Mouse (Mus musculus) layer of hippocampus, postnatal 10 days (tissue): ENCODE measurements around the gene Bank1. TPM values are rescaled to one million over a fixed set of nuclear protein-coding genes. Genes with fewer than 3 reads are reported as not detected.

Source experiments
- DNase-seq, 2 experiments: peaks; one replicate each; pipeline ENCODE4 v3.0.0; 2021; ENCODE audit warnings: low spot score in 2 of 2
- total RNA-seq, 2 experiments: library from RNA; stranded (reverse); gene quantifications; 2 replicates each; pipeline ENCODE4 v1.2.3; 2021

The Bank1 gene
- total RNA-seq, 2 experiments from 2014 or later = 1.0 to 1.3 TPM

DNA sequence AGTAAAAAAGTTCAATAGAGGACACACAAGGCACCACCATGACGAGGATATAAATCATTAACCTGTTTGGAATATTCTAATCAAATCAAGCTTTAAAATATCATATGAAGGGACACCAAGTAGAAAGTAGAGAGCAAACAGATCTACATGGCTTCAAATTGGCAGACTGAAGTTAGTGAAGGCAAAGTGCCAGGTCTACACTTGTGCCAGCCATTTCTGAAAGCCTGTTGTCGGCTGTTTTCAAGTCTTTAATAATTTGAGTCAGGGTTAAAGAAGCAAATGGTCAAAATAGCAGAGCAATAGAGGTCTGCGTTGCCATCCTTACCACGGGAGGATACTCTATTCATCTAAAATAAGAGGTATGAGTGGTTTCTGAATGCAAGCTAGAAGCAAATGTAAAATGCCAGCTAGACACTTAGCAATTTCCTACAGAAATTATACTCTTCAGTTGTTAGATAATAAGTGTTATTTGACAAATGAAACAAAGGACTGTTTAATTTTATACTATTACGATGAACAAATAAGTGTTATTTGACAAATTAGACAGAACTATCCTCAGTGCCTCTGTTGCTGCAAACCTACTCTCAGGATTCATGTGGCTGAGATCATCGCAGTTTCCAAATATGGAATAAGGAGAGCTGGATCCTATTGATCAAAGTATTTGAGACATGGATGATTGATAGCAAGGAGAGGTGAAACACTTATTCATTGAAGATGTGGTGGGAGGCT lies 216.3 kb downstream of the Bank1 start:
- DNase-seq = no peak

DNA sequence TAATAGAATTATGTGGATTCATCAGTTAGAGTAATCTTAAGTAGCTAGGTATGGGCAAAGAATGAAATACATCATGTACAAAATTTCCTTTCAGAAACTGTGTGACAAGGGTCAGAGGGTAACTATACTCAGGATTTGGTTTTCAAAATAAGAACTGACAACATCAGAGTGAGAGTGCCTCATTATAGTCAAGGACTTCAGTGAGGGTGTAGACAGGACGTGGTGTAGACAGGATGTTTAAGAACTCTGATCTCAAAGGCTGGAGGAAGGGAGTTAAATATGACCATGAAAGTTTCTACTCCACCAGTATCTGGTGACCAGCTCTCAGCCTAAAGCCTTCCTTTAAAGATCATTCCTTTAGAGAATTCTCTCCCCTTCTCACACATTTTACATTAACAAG lies 219.4 kb downstream of the Bank1 start:
- DNase-seq = no peak

DNA sequence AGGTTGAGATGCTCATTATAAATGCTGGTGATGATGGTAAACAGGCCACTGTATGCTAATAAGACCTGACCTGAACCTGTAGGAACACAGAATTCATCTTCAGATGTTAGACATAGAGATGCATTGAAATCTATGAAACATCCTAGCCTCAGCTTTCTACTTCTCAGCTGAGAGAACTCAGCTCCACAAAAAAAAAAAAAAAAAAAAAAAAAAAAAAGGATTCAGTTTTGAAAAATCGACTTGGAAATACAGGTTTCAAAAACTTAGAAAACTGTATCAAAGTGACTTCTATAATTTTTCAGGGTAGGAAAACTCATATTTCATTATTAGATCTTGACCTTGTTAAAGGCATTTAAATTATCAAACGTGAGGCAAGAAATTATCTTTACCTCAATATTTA lies 222.5 kb downstream of the Bank1 start:
- DNase-seq = no peak

DNA sequence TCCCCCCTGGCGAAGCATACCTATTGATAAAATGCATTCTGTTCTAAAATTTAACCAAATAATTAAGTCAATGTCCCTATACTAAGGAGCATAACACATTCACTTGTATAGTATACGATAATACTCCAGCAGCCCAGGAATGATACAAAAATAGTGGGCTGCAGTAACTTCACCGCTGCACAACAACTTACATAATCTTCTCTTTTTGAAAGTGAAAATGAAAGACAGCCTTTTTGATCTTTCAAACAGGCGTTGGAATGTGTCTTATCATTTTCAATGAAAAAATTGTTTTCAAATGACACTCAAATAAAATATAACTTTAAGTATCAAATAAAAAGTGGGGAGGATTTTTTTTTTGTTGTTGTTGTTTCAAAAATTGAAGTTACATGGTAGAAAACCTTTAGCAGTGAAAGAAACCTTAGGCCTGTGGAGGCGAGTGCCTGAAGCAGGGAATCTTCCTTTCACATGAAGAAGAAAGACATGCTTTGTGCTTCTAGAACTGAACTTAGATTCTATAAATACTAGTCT lies 224.8 kb downstream of the Bank1 start:
- no peak for DNase-seq

DNA sequence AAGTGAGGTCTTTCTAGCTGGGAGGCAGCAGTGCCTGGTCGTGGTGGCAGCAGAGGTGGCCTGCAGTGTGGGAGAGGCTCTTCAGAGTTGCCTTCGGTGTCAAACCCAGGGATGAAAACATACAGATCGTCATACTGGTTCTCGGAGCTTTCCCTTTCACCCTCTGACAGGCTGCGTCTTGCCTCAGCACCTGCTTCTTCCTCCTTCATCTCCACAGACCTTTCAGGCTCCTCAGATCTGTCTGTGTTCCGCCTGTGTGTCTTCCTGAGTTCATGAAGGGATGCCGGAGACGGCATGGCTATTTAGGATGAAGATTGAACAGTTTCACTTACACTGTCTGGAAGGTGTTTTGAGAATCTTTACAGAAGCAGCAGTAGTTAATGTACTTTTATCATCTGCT lies 225.6 kb downstream of the Bank1 start:
- DNase-seq = no peak

DNA sequence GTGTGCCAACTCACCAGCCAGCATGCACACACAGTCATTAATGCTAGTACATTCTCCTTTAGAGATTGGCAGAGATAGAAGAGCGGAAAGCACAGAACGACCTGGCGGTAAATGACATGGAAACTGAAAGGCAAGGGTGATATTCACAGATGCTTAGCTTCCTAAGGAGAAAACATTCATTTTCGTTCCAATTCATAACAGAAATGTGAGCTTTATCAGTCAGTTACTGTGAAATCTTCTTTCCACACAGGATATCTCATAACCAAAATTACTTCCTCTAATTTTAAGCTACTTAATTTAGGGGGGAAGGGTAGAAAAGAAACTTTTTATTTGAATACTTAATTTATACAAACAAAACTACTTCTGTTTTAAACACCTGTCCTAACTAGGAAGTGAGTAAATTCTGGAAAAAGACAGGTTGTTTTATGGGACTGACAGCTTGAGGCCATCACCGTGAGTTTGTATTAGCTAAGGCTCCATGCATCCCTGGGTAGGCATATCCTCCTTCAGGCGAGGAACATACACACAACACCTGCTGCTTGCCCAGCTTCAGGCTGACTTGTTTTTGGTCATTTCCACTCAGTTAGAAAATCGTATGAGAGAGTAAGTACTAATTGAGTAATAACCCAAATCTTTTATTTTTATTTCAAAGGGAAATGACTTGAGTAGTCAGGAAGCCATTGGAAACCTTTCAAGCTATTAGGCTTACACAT lies 238.8 kb downstream of the Bank1 start:
- no peak for DNase-seq

DNA sequence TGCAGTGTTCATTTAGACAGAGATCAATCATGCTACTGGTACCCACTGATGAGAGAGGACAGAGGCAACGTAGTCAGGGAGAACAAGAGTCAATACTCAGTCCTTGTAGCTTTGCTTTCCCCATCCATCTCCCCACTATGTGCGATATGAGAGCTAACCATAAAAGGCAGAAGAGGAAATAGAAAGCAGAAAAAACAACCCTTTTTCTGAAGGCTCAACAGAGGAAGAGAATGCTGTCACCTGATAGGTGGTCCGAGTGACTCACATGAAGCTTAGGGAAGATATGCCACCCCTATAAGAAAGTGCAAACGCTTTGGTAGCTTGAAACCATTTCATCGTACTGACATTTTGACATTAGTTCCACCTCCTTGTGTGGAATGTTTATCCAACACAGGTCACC lies 239.4 kb downstream of the Bank1 start:
- no peak for DNase-seq

DNA sequence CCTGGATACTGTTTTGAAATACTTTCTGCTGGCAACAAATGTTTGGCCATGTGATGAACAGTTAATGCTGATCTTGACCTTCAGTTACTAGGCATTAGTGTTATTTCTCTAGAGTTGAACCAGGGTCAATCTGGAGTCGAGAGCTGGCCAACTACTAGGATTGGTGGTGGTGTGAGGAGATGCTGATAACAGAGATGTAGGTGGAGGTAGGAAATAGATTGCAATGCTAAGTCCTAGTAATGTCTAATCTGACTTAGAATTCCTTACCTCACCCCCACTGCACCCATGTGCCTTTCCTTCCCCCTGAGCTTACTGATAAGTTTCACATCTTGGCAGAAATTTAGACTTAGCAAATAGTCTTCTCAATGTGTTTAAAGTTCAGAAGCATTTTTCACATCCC lies 240.8 kb downstream of the Bank1 start:
- DNase-seq = no peak

DNA sequence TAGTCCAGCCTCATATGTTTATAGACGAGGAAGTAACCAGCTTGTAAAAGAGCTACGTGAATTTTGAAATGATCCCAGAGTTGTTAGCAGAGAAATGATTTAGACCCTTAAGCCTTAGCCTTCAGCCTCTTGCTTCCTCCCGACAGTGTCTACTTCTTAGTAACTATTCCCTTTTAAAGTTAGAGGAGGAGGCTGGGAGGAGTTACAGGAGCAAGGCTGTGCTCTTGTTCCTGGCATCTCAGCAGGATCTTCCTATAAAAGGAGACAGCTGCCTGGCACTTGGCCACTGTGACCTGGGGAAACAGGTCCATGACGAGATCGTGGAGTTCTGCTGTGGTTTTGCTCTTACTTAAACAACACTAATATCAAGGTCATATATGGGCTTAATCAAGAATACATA lies 241.8 kb downstream of the Bank1 start:
- DNase-seq = no peak

DNA sequence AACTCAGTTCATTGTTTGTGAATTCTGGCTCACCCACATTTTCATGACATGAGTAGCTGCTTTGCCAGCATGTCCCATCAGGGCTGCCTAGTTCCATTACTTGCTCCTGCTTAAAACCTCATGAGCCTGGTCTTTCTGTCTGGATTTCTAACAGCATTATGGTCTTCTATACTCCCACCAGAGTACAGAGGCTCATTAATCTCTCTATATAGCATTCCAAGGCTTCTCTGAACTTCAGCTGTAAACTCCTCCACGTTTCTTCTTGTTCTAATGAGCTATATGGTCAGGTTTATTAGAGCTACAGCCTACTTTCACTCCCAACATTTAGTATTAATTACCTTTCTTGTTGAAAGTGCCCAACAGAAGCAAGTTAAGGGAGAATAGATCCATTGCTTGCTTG lies 244.6 kb downstream of the Bank1 start:
- no peak for DNase-seq

DNA sequence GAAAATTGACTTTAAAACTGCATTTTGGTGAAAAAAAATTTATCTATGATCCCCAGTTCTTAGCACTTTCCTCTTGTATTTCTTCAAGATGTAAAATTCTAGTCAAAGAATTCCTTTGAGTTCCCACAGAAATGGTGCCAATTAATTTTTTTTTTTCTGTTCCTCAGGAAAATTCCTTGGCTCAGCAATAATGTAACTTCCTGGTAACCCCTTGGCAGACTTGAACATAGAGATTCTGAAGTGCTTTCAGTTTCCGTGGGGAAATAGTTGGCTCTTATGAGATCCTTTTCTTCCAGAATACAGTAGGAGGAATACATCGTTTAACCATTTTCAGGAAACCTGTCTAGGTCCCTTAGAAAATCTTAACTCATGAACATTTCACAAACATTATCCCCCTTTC lies 247.3 kb downstream of the Bank1 start:
- DNase-seq = no peak

DNA sequence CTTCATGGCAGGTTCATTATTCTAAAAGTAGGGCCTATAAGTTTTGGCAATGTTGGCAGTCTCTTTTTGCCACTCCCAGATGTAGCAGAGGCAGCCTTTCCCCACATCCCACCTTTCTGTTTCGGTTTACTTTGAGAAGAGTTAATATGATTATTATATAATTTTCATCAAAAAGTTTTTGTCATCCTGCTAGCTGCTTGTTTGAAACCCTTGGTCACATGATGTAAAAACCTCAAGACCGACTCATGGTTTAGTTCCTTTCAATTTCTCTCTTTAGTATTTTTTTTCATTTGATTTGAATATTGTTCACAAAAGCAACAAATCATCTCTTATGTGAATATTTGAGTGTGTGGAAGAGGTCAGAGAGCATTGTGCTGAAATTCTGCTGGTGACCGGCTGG lies 255.5 kb downstream of the Bank1 start:
- no peak for DNase-seq

DNA sequence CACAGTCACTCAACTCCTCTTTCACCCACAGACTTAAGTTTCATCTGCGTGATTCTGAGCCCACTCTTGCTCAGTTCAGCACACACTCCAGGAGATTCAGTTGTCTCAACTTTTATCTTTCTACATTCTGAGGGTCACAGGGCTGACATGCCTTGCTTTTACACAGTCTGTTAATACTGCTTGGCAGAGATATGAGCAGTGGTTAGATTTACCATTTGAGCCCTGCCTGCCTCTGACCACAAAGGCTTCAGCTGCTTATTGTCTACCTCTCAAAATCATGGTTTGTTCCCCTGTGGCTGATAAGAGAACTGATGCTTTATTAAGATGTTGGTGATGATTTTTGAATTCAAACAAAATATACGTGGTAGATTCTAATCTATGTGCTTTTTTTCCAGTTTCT lies 264.0 kb downstream of the Bank1 start:
- no peak for DNase-seq

DNA sequence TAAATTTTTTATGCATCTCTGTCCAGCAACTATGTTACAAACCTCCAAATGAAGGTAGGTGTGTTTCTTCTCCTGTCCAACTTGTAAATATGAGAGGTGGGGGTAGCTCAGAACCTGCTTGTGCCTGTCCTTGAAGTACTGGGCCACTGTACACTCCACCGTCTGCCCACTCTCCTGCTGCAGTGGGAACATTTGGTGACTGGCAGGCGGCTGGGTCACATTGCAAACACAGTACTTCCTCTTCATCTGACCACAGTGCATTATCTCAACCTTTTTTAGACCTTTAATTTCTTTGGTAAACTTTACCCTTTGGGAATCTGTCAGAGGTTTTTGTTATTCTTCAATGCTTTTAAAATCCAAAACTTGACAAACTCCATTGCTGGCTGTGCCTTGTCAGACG lies 275.2 kb downstream of the Bank1 start:
- DNase-seq = no peak

DNA sequence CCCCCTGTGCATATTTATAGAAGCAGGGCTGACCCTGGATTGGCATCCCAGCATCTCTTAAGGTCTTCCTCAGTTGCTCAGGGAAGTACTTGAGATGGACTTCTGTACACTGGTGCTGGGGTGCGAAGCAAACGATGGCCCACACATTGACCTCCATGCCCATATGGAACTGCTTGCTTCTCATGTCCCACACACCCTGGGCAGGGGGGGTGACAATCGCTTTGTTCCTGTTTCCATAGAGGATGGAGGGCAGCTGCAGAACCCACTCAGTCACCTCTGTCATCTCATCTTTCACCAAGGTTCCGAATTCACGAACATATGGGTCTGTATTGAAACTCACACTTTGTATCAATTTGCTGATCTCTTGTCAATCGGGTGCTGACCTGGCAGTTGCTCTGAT lies 275.7 kb downstream of the Bank1 start:
- DNase-seq = no peak

DNA sequence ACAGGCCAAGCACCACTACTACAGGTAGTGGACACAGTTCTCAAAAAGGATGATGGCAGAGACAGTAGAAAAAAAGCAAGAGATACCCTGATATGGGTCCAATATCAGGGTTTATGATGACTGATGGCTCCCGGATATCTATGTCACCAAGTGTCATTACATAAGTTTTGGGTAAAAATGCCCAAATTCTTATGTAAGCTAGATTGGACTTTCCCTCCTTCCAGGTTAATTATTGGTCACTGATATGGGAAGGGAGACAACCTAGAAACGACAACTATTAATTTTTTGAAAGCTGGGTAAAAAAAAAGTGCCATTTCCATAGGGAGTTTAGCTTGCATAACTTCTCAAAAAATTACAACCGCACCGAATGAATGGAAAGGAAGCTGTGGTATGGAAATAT lies 277.8 kb downstream of the Bank1 start:
- DNase-seq = no peak

DNA sequence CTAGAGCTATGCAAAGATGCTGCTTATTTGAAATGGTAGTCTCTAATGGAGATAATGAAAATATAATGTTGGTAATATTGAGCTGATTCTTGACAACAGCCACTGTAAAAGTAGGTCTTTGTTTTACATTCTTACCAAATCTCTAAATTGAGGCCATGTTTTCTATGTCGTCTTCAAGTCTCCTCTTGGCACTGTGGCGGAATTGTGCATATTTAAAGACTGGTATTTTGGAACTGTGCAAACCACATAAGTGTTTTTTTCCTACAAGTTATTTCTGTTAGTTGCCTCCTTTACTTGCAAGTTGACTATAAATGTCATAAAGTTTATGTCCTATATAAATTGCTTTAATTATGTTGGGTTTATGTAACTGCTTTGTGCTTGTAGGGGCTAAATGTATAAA lies 280.5 kb downstream of the Bank1 start:
- DNase-seq = no peak

DNA sequence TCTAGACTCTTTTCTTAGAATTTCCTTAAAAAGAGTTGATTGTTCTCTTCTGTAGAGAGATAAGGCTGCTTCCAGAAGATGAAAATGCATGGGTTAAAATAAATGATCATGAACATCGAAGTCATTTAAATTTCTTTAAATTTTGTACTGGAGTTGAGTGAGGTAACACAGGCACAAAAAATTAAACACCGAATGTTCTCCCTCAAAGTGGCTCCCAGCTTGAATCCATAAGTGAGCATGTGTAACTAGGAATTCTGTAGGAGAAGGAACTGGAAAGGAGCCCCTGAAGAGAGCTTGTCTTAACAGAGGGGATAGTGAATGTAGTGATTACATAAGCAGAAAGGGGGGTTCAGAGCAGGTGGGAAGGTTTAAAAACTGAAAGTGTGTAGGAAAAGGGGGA lies 285.8 kb downstream of the Bank1 start:
- DNase-seq = no peak

DNA sequence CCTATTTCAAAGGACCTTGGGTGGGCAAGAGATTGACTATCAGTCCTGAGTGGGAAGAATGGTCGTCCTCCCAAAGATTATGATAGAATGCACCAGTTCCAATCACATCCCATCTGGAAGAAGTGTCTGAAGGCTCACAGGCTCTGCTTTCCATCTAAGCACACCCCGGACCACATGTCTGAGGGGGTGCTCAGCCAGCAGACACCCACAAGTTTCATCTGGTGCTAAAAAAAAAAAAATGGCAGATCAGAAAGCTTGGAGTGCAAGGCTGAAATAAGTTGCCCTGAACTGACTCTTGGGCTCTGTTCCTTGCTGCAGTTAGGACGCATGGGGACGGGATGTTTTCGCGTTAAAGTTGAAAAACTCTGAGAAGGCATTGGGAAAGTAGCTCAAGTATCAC lies 286.4 kb downstream of the Bank1 start:
- DNase-seq = no peak

DNA sequence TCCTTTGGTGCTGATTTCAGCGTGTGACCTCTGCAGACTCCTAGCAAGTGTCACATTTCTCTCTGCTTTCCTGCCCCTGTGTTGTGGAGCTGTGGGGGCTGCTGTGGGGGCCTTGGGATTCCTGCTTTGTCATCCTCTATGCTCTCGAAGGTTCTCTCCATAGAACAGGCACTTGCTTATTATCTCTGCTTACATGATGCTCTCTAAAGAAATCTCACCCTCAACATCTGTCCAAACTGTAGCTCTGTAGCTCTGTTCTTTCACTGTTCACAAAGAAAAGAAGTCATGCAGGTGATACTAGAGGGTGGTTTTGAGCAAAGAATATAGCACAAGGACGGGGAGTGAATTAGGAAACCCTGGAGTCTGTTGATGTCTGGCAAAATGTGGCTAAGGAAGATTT lies 288.6 kb downstream of the Bank1 start:
- no peak for DNase-seq

DNA sequence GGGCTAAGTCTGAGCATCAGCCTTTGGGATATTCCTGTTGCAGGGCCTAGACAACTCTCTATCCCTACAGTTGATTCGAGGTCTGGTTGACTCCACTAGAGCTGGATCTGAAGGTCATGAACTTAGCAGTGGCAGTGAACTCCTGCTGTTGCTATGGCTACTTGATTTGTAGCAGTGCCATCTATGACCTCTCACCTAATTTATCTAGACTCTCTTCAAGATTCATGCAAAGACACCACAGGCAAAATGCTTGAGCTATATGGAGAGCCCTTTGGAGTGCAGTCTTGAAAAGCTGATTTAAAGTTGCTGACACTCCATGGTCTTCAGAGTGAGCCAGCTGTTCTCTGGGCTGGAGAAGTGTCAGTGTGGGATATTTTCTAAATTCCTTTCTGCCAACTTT lies 290.1 kb downstream of the Bank1 start:
- DNase-seq = no peak

DNA sequence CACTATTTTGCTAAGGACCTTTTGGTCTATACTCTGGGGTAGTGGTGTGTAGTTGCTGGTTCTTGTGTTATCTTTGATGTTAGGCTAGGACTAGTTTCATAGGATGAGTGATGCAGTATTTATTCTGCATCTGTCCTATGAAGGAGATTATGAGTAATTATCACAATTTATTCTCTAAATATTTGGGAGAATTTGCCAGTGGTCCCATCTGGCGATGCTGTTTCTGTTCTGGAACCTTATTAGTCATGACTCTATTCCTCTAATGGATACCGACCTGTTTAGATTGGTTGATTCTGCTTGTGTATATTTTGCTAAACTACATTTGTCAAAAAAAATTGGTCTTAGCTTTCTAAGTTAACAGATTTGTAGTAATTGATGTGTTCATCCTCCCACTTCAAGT lies 301.0 kb downstream of the Bank1 start:
- no peak for DNase-seq

DNA sequence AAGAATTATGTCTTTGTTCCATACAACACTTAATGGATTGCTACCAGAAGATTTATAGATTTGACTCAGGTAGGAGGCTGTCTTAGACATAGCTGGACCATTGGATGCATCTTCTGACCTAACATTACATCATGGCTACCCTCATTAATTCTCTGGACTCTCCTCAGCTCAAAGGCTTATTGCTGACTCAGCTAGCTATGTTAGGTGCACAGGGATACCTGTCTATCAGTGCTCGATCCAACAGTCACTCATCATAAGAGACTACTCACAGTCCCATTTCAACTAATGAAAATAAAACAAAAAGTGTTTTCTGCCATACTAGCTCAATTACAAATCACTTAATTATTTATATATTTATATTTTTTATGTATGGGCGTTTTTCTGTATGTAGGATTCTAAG lies 308.3 kb downstream of the Bank1 start:
- DNase-seq = no peak
